Mouse (Mus musculus): ENCODE data around the gene Shank3. TPM values are rescaled to one million over a fixed set of nuclear protein-coding genes. Genes with fewer than 3 reads are reported as not detected.

The Shank3 gene
- total RNA-seq, 2 experiments from 2014 or later, result 48.2 to 53.3 TPM

DNA sequence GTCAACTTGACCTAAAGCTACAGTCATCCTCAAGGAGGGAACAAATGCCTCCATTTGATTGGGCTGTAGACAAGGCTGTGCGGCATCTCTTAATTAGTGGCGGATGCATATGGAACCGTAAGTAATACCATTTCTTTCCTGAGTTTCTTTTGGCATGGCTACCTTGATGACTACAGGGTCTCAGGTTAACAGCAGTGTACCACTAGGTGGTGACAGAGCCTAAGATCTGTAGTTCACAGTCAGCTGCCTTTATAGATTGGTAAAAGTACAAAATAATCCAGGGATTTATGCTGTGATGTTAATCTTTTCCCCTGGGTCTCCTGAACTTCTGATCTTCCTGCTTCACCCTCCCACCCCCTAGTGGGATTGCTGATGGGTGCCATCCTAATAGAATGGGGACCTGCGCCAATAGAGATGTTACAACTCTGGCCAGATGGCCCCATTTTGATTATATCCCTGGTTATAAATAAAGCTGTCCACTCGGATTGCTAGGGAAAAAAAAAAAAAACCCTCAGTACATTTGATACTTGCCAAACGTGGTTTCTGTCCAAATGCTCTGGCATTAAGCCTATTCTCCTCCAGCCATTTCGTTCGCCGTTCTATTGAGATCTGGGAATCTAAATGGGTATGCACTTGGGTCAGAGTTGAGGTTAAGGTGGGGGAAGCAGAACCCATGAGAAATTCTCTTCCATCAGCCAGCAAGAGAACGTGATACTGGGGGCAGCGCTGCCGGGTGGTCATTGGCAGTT is 106.6 kb downstream of the Shank3 start:
- intact Hi-C loops (cut with DNase I), result no loop called here
- DNase-seq (ENCODE audit: low spot score), result no peak

DNA sequence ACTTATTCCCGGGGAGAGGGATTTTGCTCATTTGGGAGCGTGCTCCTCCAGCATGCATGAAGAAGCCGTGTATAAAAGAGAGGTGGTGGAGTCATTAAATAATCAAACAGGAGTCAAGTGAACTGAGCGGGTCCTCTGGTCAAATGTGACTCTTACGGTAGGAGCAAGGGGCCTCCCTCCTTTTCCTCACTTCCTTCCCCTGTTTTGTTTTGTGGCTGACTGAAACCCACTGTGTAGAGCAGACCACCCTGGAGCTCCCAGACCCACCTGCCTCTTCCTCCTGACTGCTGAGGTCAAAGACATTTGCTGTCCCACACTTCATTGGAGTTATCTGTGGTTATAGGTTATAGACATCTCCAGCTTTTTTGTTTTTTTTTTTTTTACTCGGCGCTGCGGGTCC is 108.1 kb downstream of the Shank3 start:
- DNase-seq (ENCODE audit: low spot score), result no peak
- intact Hi-C loops (cut with DNase I), result no loop called here

DNA sequence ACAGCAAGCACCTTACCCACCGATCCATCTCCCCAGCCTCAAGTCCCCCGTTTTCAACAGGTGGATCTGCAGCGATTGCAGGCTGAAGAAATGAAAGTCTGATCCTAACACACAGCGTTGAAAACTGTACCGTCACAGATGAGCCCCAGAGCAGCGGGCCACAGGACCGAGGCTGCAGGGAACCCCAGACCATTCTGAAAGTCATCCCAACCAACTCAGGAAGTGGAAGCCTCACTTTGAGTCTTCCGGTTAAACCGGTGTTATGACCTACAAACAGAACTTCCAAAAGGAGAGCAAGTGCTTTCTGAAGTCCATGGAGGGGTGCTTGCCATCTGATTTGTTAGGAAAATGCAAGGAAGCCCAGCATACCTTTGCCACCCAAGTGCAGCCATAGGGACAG is 108.5 kb downstream of the Shank3 start:
- DNase-seq (ENCODE audit: low spot score), result no peak
- intact Hi-C loops (cut with DNase I), result no loop called here

Other genes starting within 250 kb of the Shank3 start
- 10 to 100 TPM; 58.3 to 64.4 TPM for gene Sbf1, start 184.3 kb upstream of the Shank3 start, total RNA-seq (2021)
- gene Adm2, start 176.9 kb upstream of the Shank3 start, total RNA-seq (2021), result not detected
- gene Miox, start 165.2 kb upstream of the Shank3 start, total RNA-seq (2021), result not detected
- 10 to 100 TPM; 30.6 to 31.8 TPM for gene Lmf2, start 144.0 kb upstream of the Shank3 start, total RNA-seq (2021)
- 10 to 100 TPM; 52.0 to 60.4 TPM for gene Ncaph2, start 143.9 kb upstream of the Shank3 start, total RNA-seq (2021)
- 10 to 100 TPM; 23.0 to 24.2 TPM for gene Sco2, start 125.8 kb upstream of the Shank3 start, total RNA-seq (2021)
- under 1 TPM; 0.44 to 0.64 TPM for gene Tymp, start 122.6 kb upstream of the Shank3 start, total RNA-seq (2021)
- 1 to 10 TPM; 1.3 TPM for gene Odf3b, start 120.3 kb upstream of the Shank3 start, total RNA-seq (2021)
- not detected for gene Klhdc7b, start 114.7 kb upstream of the Shank3 start, total RNA-seq (2021)
- gene Syce3, start 89.1 kb upstream of the Shank3 start, total RNA-seq (2021), result not detected
- 100 to 1,000 TPM; 512 to 569 TPM for gene Cpt1b, start 73.8 kb upstream of the Shank3 start, total RNA-seq (2021)
- gene C730034F03Rik, start 70.0 kb upstream of the Shank3 start, total RNA-seq (2021), result 1 to 10 TPM; 1.5 TPM
- 10 to 100 TPM; 14.5 to 16.4 TPM for gene Gm44502, start 69.9 kb upstream of the Shank3 start, total RNA-seq (2021)
- 10 to 100 TPM; 40.6 to 44.9 TPM for gene Chkb, start 69.7 kb upstream of the Shank3 start, total RNA-seq (2021)
- gene Mapk8ip2, start 45.7 kb upstream of the Shank3 start, total RNA-seq (2021), result under 1 TPM; 0.10 to 0.11 TPM
- 10 to 100 TPM; 12.0 to 13.1 TPM for gene Arsa, start 22.2 kb upstream of the Shank3 start, total RNA-seq (2021)
- under 1 TPM in 1 of 2 experiments, not detected in 1; 0.36 TPM for gene Acr, start 68.7 kb downstream of the Shank3 start, total RNA-seq (2021)
- 1 to 10 TPM; 3.5 to 7.5 TPM for gene Rabl2, start 92.3 kb downstream of the Shank3 start, total RNA-seq (2021)